ENCODE assay signal across 8 mouse cellular contexts in the genomic region with DNA sequence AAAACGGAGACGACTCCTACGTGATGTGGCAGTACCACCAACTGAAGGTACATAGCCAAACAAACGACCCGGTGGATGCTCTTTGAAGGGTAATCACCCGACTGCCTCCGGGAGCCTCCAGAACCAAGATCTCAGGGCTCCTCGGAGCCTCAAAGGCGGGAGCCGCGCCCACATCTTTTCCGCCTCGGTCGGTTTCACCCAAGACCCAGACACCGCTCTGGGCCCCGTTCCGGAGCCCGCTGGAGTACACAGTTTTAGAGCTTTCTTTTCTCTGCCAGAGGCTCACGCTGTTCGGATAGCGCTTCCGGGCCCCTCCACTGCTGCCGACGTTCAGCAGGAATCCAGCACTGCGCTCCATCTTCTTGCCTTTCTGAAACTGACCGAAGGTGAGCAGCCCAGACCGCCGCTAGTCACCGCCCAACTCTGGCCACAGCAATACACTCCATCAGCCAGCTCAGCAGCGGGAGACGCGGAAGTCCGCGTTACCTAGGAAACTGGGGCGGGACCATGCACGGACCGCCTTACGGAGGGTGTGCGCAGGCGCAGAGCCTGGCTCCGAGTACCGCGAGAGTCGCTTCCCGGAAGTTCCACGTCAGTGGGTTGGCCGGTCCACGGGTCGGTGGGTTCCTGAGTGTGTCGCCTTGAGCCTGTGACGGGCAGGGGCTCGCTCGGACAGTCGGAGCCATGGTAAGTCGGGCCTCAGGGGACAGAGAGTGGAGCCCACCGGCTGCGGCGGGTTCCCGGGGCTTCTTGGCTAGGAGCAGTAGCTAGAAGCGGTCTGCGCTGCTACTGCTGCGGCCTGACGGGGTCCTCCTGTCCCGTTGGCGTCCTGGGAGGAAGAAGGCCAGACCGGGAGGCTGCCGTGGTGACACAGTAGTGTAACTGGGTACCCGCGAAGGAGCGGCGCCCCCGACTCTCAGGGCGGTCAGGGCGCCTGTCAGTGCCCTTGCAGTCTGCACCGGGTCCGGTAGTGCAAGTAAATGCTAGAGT. TPM values are rescaled to one million over a fixed set of nuclear protein-coding genes. Genes with fewer than 3 reads are reported as not detected.
DNase-seq lines count a peak whose midpoint lies in the region; ATAC-seq lines count a peak whose summit lies in the region.

Gene Copb2, plus strand, starts transcription at position 585 of the 990 bp plus-strand sequence.

- ATAC-seq in forebrain, embryonic 11.5 days (replicated peaks; ENCODE audit: low FRiP score): peak; percentile 100
- peak; percentile 100 for ATAC-seq in heart, embryonic 16.5 days (replicated peaks; ENCODE audit: extremely low read depth, insufficient read depth, low FRiP score)
- peak; percentile 99 for ATAC-seq in liver, embryonic 15.5 days (ENCODE audit: insufficient read depth)
- peak; percentile 100 for ATAC-seq in neural tube, embryonic 12.5 days (ENCODE audit: low FRiP score, low read depth)

- peak; percentile 97 to 99 for DNase-seq in CD8-positive naive resting alpha-beta T cell, adult 2 months (ENCODE audit: low read depth in 2 of 2, low spot score in 2 of 2)
- DNase-seq in c-Kit-positive CD71-negative TER-119-negative erythroid progenitor cells, embryonic 14.5 days (ENCODE audit: low read depth): peak; percentile 93
- peak; percentile 99 for DNase-seq in forebrain, embryonic 11.5 days (ENCODE audit: low spot score)
- peak; percentile 99 to 100 for DNase-seq in kidney, postnatal 36 days
- DNase-seq in telencephalon, adult 2 months (ENCODE audit: low read depth, low spot score): peak; percentile 92

- H3K4me1 ChIP-seq in forebrain, embryonic 11.5 days (replicated peaks; ENCODE audit: control insufficient read depth, insufficient read depth, low read length): no peaks in the 10 kb centered on the region
- H3K4me1 ChIP-seq in heart, embryonic 16.5 days (ENCODE audit: control insufficient read depth, insufficient read depth, low read length): peaks cover 21% of the 10 kb centered on the region
- H3K4me1 ChIP-seq in liver, embryonic 15.5 days (replicated peaks): peaks cover 25% of the 10 kb centered on the region
- H3K4me1 ChIP-seq in neural tube, embryonic 12.5 days: peaks cover 12% of the 10 kb centered on the region

- H3K4me3 ChIP-seq in forebrain, embryonic 11.5 days (ENCODE audit: low read depth, low read length): peak within 1 kb of the TSS; percentile 93
- H3K4me3 ChIP-seq in heart, embryonic 16.5 days (ENCODE audit: low read length): peak within 1 kb of the TSS; percentile 86
- H3K4me3 ChIP-seq in liver, embryonic 15.5 days (replicated peaks): peak within 1 kb of the TSS; percentile 98
- H3K4me3 ChIP-seq in neural tube, embryonic 12.5 days: peak within 1 kb of the TSS; percentile 94

- no peaks in the 10 kb centered on the region for H3K27me3 ChIP-seq in forebrain, embryonic 11.5 days (ENCODE audit: control insufficient read depth, insufficient read depth, low read length)
- no peaks in the 10 kb centered on the region for H3K27me3 ChIP-seq in heart, embryonic 16.5 days (ENCODE audit: control insufficient read depth, insufficient read depth, low read length)
- no peaks in the 10 kb centered on the region; the same call in 1 of the 2 replicates for H3K27me3 ChIP-seq in liver, embryonic 15.5 days
- no peaks in the 10 kb centered on the region for H3K27me3 ChIP-seq in neural tube, embryonic 12.5 days (replicated peaks)

- WGBS in forebrain, embryonic 11.5 days: under 1% methylated on average over 76 of the region's 76 CpGs
- under 1% methylated on average over 76 of the region's 76 CpGs for WGBS in heart, embryonic 16.5 days
- under 1% methylated on average over 76 of the region's 76 CpGs for WGBS in liver, embryonic 15.5 days (ENCODE audit: insufficient replicate concordance)
- under 1% methylated on average over 76 of the region's 76 CpGs for WGBS in neural tube, embryonic 12.5 days

- H3K9ac ChIP-seq in forebrain, embryonic 11.5 days (ENCODE audit: low read length): peak within 1 kb of the TSS; percentile 84
- H3K9ac ChIP-seq in heart, embryonic 16.5 days (ENCODE audit: low read length): peak within 1 kb of the TSS; percentile 94
- H3K9ac ChIP-seq in liver, embryonic 15.5 days: peak within 1 kb of the TSS; percentile 92
- H3K9ac ChIP-seq in neural tube, embryonic 12.5 days: peak within 1 kb of the TSS; percentile 94

- peak within 1 kb of the TSS; percentile 65; the same call in 1 of the 2 replicates for H3K27ac ChIP-seq in forebrain, embryonic 11.5 days (ENCODE audit: low read depth, low read length)
- H3K27ac ChIP-seq in heart, embryonic 16.5 days (ENCODE audit: low read length): peak within 1 kb of the TSS; percentile 82
- H3K27ac ChIP-seq in liver, embryonic 15.5 days (replicated peaks): peak within 1 kb of the TSS; percentile 95
- peak within 1 kb of the TSS; percentile 76 for H3K27ac ChIP-seq in neural tube, embryonic 12.5 days

- no peaks in the 10 kb centered on the region for H3K9me3 ChIP-seq in forebrain, embryonic 11.5 days (ENCODE audit: control insufficient read depth, low read length)
- H3K9me3 ChIP-seq in heart, embryonic 16.5 days (replicated peaks; ENCODE audit: control insufficient read depth, low read length): no peaks in the 10 kb centered on the region
- H3K9me3 ChIP-seq in liver, embryonic 15.5 days (replicated peaks): no peaks in the 10 kb centered on the region
- H3K9me3 ChIP-seq in neural tube, embryonic 12.5 days: no peaks in the 10 kb centered on the region

- H3K4me2 ChIP-seq in forebrain, embryonic 11.5 days (ENCODE audit: low read depth, low read length, severe bottlenecking): peak within 1 kb of the TSS; percentile 85
- H3K4me2 ChIP-seq in heart, embryonic 16.5 days (ENCODE audit: low read depth, low read length): peak within 1 kb of the TSS; percentile 95
- H3K4me2 ChIP-seq in liver, embryonic 15.5 days: peak within 1 kb of the TSS; percentile 88
- H3K4me2 ChIP-seq in neural tube, embryonic 12.5 days (replicated peaks): peak within 1 kb of the TSS; percentile 72

- H3K36me3 ChIP-seq in forebrain, embryonic 11.5 days (ENCODE audit: control insufficient read depth, insufficient read depth, low read length): no peaks in the 10 kb centered on the region
- H3K36me3 ChIP-seq in heart, embryonic 16.5 days (ENCODE audit: control insufficient read depth, insufficient read depth): peaks cover 4% of the 10 kb centered on the region
- peaks cover 7% of the 10 kb centered on the region for H3K36me3 ChIP-seq in liver, embryonic 15.5 days (replicated peaks)
- H3K36me3 ChIP-seq in neural tube, embryonic 12.5 days: peaks cover 6% of the 10 kb centered on the region

RNA-seq across cellular contexts. Expression of gene Copb2, which starts in this region (rescaled TPM):
- 160 and 161 TPM in 2 replicates for polyA plus RNA-seq in forebrain, embryonic 11.5 days (2014; fragmentation: Nextera tagmentation; extraction: Ambion mirVana)
- polyA plus RNA-seq in heart, embryonic 16.5 days (2015; fragmentation: Nextera tagmentation; extraction: Ambion mirVana): 117 and 120 TPM in 2 replicates
- 67.0 and 67.7 TPM in 2 replicates for polyA plus RNA-seq in liver, embryonic 15.5 days (2015; fragmentation: Nextera tagmentation; extraction: Ambion mirVana)
- 160 and 169 TPM in 2 replicates for polyA plus RNA-seq in neural tube, embryonic 12.5 days (2016; fragmentation: Nextera tagmentation; extraction: Ambion mirVana)

Comparison
In these comparisons a context has a peak if more than half of its experiments do, and no peak if none do; other contexts are left out.
1. Peak in every context shown above with its lines: DNase-seq, ATAC-seq, H3K4me3 ChIP-seq and H3K27ac ChIP-seq.